Mouse (Mus musculus): ENCODE data around the gene Usp5. TPM values are rescaled to one million over a fixed set of nuclear protein-coding genes. Genes with fewer than 3 reads are reported as not detected.
"Not testable (repeated sequence)": the region's sequence is repeated elsewhere in the genome, so short reads cannot be mapped to it uniquely, and the experiment has no call there.

The Usp5 gene
- total and polyA plus RNA-seq, 2 experiments: 49.3 to 55.9 TPM

- peaks cover 17% of the 10 kb centered on the region for H3K4me1 ChIP-seq (ENCODE audit: control insufficient read depth, insufficient read depth, low read length)
Observed at GRCm38 (mm10) chr6:124805341-124806321, 23.7 kb downstream of the Usp5 start.

GRCm38 (mm10) chr6:124804341-124804740 is 24.9 kb downstream of the Usp5 start:
- no peak overlapping the region for H3K9ac ChIP-seq (ENCODE audit: low read depth, low read length)

More at GRCm38 (mm10) chr6:124805341-124806321, 23.7 kb downstream of the Usp5 start:
- no peaks in the 10 kb centered on the region for H3K36me3 ChIP-seq (ENCODE audit: control insufficient read depth, insufficient read depth, low read length)
- DNase-seq (ENCODE audit: extremely low read depth, low read depth, low spot score): peak; percentile 93
- TF ChIP-seq CTCF (IDR thresholded peaks at IDR 0.05; ENCODE audit: low read depth, low read length) (peak; percentile 38; the same call in 1 of the 2 replicates), POLR2A (IDR thresholded peaks at IDR 0.05; ENCODE audit: extremely low read depth, insufficient read depth, low read length) (0 out of 2 replicates have a peak, but pooled peaks have one; percentile 49)
- H3K9ac ChIP-seq (ENCODE audit: low read depth, low read length): peak overlapping the region; percentile 59
- H3K4me3 ChIP-seq (ENCODE audit: insufficient read depth, low read depth, low read length): peak overlapping the region; percentile 60
- H3K79me2 ChIP-seq (ENCODE audit: control insufficient read depth, insufficient read depth, low read length): no peaks in the 10 kb centered on the region
- H3K27me3 ChIP-seq (ENCODE audit: control insufficient read depth, insufficient read depth, low read length): no peaks in the 10 kb centered on the region
- peak overlapping the region; percentile 88 for H3K27ac ChIP-seq (replicated peaks; ENCODE audit: insufficient read depth, low read depth, low read length)
- WGBS: 4% methylated on average over 34 of the region's 34 CpGs

GRCm38 (mm10) chr6:124803691-124804090 is 25.6 kb downstream of the Usp5 start:
- DNase-seq (ENCODE audit: extremely low read depth, low read depth, low spot score); H3K79me2 ChIP-seq (ENCODE audit: control insufficient read depth, insufficient read depth, low read length); H3K27ac ChIP-seq (replicated peaks; ENCODE audit: insufficient read depth, low read depth, low read length); H3K4me3 ChIP-seq (ENCODE audit: insufficient read depth, low read depth, low read length); H3K27me3 ChIP-seq (ENCODE audit: control insufficient read depth, insufficient read depth, low read length); H3K36me3 ChIP-seq (ENCODE audit: control insufficient read depth, insufficient read depth, low read length); H3K9ac ChIP-seq (ENCODE audit: low read depth, low read length): not testable (repeated sequence)
- WGBS: 98% methylated on average over 4 of the region's 4 CpGs
- H3K4me1 ChIP-seq (ENCODE audit: control insufficient read depth, insufficient read depth, low read length): peaks cover 11% of the 10 kb centered on the region

More at GRCm38 (mm10) chr6:124804341-124804740, 24.9 kb downstream of the Usp5 start:
- H3K27ac ChIP-seq (replicated peaks; ENCODE audit: insufficient read depth, low read depth, low read length): no peak overlapping the region
- DNase-seq (ENCODE audit: extremely low read depth, low read depth, low spot score): no peak
- 88% methylated on average over 3 of the region's 3 CpGs for WGBS
- no peaks in the 10 kb centered on the region for H3K36me3 ChIP-seq (ENCODE audit: control insufficient read depth, insufficient read depth, low read length)
- H3K4me3 ChIP-seq (ENCODE audit: insufficient read depth, low read depth, low read length): no peak overlapping the region
- H3K27me3 ChIP-seq (ENCODE audit: control insufficient read depth, insufficient read depth, low read length): no peaks in the 10 kb centered on the region
- H3K4me1 ChIP-seq (ENCODE audit: control insufficient read depth, insufficient read depth, low read length): peaks cover 11% of the 10 kb centered on the region
- H3K79me2 ChIP-seq (ENCODE audit: control insufficient read depth, insufficient read depth, low read length): no peaks in the 10 kb centered on the region
- no peak for TF ChIP-seq POLR2A (IDR thresholded peaks at IDR 0.05; ENCODE audit: extremely low read depth, insufficient read depth, low read length)
- no peak for TF ChIP-seq CTCF (IDR thresholded peaks at IDR 0.05; ENCODE audit: low read depth, low read length)

DNA sequence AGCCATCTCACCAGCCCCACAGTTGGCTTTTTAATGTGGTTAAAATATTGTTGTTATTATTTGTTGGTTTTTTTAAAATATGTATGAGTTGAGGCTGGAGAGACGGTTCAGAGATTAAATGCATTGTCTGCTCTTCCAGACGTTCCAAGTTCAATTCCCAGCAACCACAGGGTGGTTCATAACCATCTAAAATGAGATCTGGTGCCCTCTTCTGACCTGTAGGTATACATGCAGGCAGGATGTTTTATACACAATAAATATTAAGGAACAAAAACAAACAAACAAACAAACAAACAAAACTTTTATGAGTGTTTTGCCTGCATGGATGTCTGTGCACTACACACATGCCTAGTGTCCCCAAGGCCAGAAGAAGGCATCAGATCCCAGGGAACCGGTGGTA is 26.2 kb downstream of the Usp5 start:
- no peak for TF ChIP-seq CTCF (IDR thresholded peaks at IDR 0.05; ENCODE audit: low read depth, low read length)
- no peak for TF ChIP-seq POLR2A (IDR thresholded peaks at IDR 0.05; ENCODE audit: extremely low read depth, insufficient read depth, low read length)
- 88% methylated on average over 3 of the region's 3 CpGs for WGBS
- no peaks in the 10 kb centered on the region for H3K79me2 ChIP-seq (ENCODE audit: control insufficient read depth, insufficient read depth, low read length)
- no peak overlapping the region for H3K27ac ChIP-seq (replicated peaks; ENCODE audit: insufficient read depth, low read depth, low read length)
- H3K4me3 ChIP-seq (ENCODE audit: insufficient read depth, low read depth, low read length): no peak overlapping the region
- H3K27me3 ChIP-seq (ENCODE audit: control insufficient read depth, insufficient read depth, low read length): no peaks in the 10 kb centered on the region
- peaks cover 8% of the 10 kb centered on the region for H3K4me1 ChIP-seq (ENCODE audit: control insufficient read depth, insufficient read depth, low read length)
- H3K9ac ChIP-seq (ENCODE audit: low read depth, low read length): no peak overlapping the region
- no peak for DNase-seq (ENCODE audit: extremely low read depth, low read depth, low spot score)
- no peaks in the 10 kb centered on the region for H3K36me3 ChIP-seq (ENCODE audit: control insufficient read depth, insufficient read depth, low read length)

- H3K27me3 ChIP-seq (ENCODE audit: control insufficient read depth, insufficient read depth, low read length); H3K4me1 ChIP-seq (ENCODE audit: control insufficient read depth, insufficient read depth, low read length); H3K79me2 ChIP-seq (ENCODE audit: control insufficient read depth, insufficient read depth, low read length); H3K36me3 ChIP-seq (ENCODE audit: control insufficient read depth, insufficient read depth, low read length); H3K4me3 ChIP-seq (ENCODE audit: insufficient read depth, low read depth, low read length): not testable (repeated sequence)
- DNase-seq (ENCODE audit: extremely low read depth, low read depth, low spot score): peak; percentile 66
- 8% methylated on average over 7 of the region's 9 CpGs for WGBS
- peak overlapping the region; percentile 4; the same call in 1 of the 2 replicates for H3K27ac ChIP-seq (replicated peaks; ENCODE audit: insufficient read depth, low read depth, low read length)
- peak overlapping the region; percentile 9; the same call in 1 of the 2 replicates for H3K9ac ChIP-seq (ENCODE audit: low read depth, low read length)
Observed at GRCm38 (mm10) chr6:124802400-124802799, 26.9 kb downstream of the Usp5 start.

DNA sequence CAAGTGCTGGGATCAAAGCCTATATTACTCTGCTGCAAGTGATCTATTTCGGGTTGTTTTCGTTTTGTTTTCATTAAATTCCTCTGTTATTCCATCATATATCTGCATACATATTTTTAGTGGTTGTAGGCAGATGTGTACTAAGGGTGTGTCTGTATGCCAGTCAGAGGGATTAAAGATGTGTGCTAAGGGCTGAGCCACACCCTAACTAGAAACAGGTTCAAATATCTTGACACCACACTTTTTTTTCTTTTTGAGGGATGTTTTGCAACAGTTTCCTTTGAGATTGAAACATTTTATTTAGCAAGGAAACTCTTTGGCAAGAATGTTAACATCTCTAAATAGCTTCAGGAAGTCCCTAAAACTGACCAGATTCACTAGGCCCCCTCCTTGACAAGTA is 33.1 kb downstream of the Usp5 start:
- no peaks in the 10 kb centered on the region for H3K4me1 ChIP-seq (ENCODE audit: control insufficient read depth, insufficient read depth, low read length)
- no peaks in the 10 kb centered on the region for H3K36me3 ChIP-seq (ENCODE audit: control insufficient read depth, insufficient read depth, low read length)
- H3K79me2 ChIP-seq (ENCODE audit: control insufficient read depth, insufficient read depth, low read length): no peaks in the 10 kb centered on the region
- TF ChIP-seq CTCF (IDR thresholded peaks at IDR 0.05; ENCODE audit: low read depth, low read length): no peak
- TF ChIP-seq POLR2A (IDR thresholded peaks at IDR 0.05; ENCODE audit: extremely low read depth, insufficient read depth, low read length): no peak
- H3K9ac ChIP-seq (ENCODE audit: low read depth, low read length): no peak overlapping the region
- H3K4me3 ChIP-seq (ENCODE audit: insufficient read depth, low read depth, low read length): no peak overlapping the region
- whole genome bisulfite sequencing: 77% methylated on average over 2 of the region's 2 CpGs
- no peak for DNase-seq (ENCODE audit: extremely low read depth, low read depth, low spot score)
- no peaks in the 10 kb centered on the region for H3K27me3 ChIP-seq (ENCODE audit: control insufficient read depth, insufficient read depth, low read length)
- no peak overlapping the region for H3K27ac ChIP-seq (replicated peaks; ENCODE audit: insufficient read depth, low read depth, low read length)
